Comparison of ENCODE assay signal across 8 mouse cellular contexts in the genomic region with DNA sequence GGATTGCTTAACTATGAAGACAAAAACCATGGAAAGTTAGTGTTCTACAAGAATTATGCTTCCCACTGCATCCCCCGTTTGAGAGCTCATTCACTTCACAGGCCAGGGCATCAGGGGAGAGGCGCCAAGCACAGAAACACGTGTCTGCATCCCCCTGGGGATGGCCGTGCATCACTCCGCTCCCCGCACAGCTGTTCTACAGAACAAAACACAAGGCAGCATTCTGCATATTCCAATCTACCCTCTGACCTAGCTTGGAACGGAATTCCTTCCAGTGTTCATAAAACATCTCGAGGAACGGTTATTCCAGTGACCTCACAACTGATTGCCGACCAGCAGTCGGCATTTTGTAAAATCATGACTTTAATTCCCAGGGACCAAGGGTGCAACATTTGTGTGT.
A peak's percentile ranks its signal among the peaks of the same experiment; 100 is the strongest.
DNase-seq lines count a peak whose midpoint lies in the region; ATAC-seq and TF ChIP-seq lines count a peak whose summit lies in the region.

No protein-coding gene starts in this region.

- H3K4me2 ChIP-seq in lung, embryonic 16.5 days (ENCODE audit: low read depth, low read length): no peak overlapping the region

- peaks cover 8% of the 10 kb centered on the region for H3K4me1 ChIP-seq in lung, embryonic 16.5 days (replicated peaks; ENCODE audit: control insufficient read depth, insufficient read depth, low read length)
- H3K4me1 ChIP-seq in forebrain, embryonic 10.5 days: peaks cover 40% of the 10 kb centered on the region

- H3K4me3 ChIP-seq in lung, embryonic 16.5 days (ENCODE audit: low read length): no peak overlapping the region
- no peak overlapping the region for H3K4me3 ChIP-seq in layer of hippocampus, adult 2 months
- no peak overlapping the region for H3K4me3 ChIP-seq in forebrain, embryonic 10.5 days

- 49% methylated on average over 11 of the region's 11 CpGs for WGBS in lung, embryonic 16.5 days
- 90% methylated on average over 11 of the region's 11 CpGs for WGBS in forebrain, embryonic 10.5 days

- no peaks in the 10 kb centered on the region for H3K9me3 ChIP-seq in lung, embryonic 16.5 days (ENCODE audit: control insufficient read depth, low read length)
- no peaks in the 10 kb centered on the region for H3K9me3 ChIP-seq in forebrain, embryonic 10.5 days

- H3K27me3 ChIP-seq in lung, embryonic 16.5 days (ENCODE audit: control insufficient read depth, insufficient read depth, low read depth, low read length): no peaks in the 10 kb centered on the region
- H3K27me3 ChIP-seq in forebrain, embryonic 10.5 days (ENCODE audit: poor library complexity, severe bottlenecking): peaks cover 61% of the 10 kb centered on the region

- no peaks in the 10 kb centered on the region for H3K36me3 ChIP-seq in lung, embryonic 16.5 days (ENCODE audit: control insufficient read depth, insufficient read depth, low read length)
- no peaks in the 10 kb centered on the region for H3K36me3 ChIP-seq in forebrain, embryonic 10.5 days (replicated peaks)

- no peak overlapping the region for H3K9ac ChIP-seq in lung, embryonic 16.5 days (ENCODE audit: low read length)

- no peak overlapping the region for H3K27ac ChIP-seq in lung, embryonic 16.5 days (ENCODE audit: low read length)
- no peak overlapping the region for H3K27ac ChIP-seq in layer of hippocampus, adult 2 months
- H3K27ac ChIP-seq in forebrain, embryonic 10.5 days: no peak overlapping the region

- peak; percentile 12 for DNase-seq in ovary, adult 18-20 months (ENCODE audit: low spot score)
- DNase-seq in ovary, postnatal 10 days (ENCODE audit: low spot score): no peak
- peak; percentile 66 for DNase-seq in heart, postnatal 4 days
- peak; percentile 46 for DNase-seq in testis, postnatal 14 days (ENCODE audit: low spot score)
- DNase-seq in left cerebral cortex, adult 9 months (ENCODE audit: low spot score in 2 of 2): no peak
- DNase-seq in layer of hippocampus, adult 2 months (ENCODE audit: low spot score in 2 of 2): no peak
- no peak for DNase-seq in forebrain, embryonic 10.5 days (ENCODE audit: extremely low spot score, low spot score)

- peak; percentile 78 for ATAC-seq in lung, embryonic 16.5 days (ENCODE audit: low read depth)

- no peak for TF ChIP-seq CTCF in layer of hippocampus, adult 2 months (conservative IDR thresholded peaks at IDR 0.05)

Comparison
In these comparisons a context has a peak if more than half of its experiments do, and no peak if none do; other contexts are left out.
1. DNase-seq: peak in ovary, adult 18-20 months (single experiment), heart, postnatal 4 days (single experiment) and testis, postnatal 14 days (single experiment); none in ovary, postnatal 10 days (single experiment), left cerebral cortex, adult 9 months (0 of 2), layer of hippocampus, adult 2 months (0 of 2) and forebrain, embryonic 10.5 days (single experiment).